Mouse (Mus musculus): ENCODE results near the gene Il4i1.

Il4i1 gene

DNA sequence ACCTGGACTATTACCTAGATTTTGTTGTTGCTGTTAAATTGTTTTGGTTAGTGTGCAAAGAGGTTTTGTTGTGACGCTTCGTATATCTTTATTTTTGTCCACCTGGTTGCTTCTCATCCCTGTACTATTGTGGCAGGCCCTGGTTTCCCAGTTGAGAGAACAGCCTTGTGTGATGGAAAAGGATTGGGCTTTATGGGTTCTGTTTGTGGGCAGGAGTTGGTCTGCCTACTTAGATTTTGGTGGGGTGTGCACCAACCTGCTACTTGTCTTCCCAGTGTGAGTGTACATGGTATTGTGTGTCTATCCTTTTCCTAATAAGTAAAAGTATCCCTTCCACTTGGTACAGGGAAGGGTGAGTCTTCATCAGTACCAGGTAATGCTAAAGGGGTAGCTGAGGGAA is 3.2 kb downstream of the Il4i1 start:
- no peak for DNase-seq

DNA sequence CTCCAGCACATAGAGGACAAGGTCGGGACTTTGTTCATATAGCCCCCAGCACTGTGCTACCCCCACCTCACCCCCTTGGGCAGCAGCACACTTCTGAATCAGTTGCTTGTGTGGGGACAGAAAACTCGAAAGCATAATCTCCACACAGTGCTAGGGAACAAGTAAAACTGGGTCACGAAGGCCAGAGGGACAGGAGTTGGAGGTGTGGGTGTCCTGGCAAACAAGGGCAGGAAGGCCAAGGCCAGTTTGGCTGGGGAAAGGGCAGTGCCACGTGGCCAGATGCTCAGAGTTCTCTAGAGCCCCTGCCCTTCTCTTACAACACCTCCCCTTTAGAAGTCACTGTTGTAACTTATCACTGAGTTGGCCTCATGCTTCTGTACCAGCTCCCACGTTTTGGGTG is 3.7 kb downstream of the Il4i1 start:
- peak in 1 of 2 experiments; percentile 1 for DNase-seq

GRCm38 (mm10) chr7:44820525-44820924 is 4.3 kb downstream of the Il4i1 start:
- peak in 1 of 2 experiments; percentile 0 for DNase-seq

- DNase-seq = peak in 1 of 2 experiments; percentile 1
Measured at GRCm38 (mm10) chr7:44821666-44822448, 5.7 kb downstream of the Il4i1 start.

GRCm38 (mm10) chr7:44823409-44823808 is 7.2 kb downstream of the Il4i1 start:
- no peak for DNase-seq

DNA sequence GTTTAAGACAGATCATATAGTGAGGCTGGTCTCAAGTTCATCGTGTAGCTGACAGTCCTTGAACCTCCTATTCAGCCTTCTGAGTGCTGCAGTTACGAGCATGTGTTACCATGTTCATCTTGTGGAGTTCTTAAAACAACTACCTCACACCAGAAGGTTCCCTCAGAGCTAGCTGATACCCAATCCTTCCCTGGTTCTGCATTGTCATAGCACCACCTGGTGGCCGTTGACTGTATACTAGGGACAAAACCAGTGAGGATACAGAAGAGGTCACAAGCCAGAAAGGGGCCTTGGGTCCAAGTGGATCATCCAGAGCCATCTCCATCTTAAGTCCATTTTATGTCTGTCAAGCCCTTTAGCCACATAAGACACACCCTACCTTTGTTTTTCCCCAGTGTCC is 8.7 kb downstream of the Il4i1 start:
- peak; percentile 89 to 94 for DNase-seq

DNA sequence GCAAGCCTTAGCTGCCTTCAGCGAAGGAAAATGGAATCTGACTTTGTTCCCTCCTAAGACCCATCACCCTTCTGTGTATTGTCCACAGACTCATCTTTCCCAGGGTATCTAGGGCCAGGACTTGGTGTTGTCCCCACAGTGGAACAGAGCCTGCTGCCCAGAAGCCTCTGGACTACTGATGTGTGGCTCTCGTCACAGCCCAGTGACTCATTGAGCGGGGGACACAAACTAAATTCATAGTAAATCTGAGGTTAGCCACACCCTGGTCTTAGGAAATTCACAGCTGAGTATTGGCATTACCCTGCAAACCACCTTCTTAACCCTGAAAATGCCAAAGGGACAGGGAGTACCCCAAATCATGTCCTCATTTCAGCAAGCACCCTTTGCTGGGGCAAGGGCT is 10.6 kb downstream of the Il4i1 start:
- no peak for DNase-seq

- DNase-seq = no peak
Measured at GRCm38 (mm10) chr7:44828706-44829105, 12.5 kb downstream of the Il4i1 start.

DNA sequence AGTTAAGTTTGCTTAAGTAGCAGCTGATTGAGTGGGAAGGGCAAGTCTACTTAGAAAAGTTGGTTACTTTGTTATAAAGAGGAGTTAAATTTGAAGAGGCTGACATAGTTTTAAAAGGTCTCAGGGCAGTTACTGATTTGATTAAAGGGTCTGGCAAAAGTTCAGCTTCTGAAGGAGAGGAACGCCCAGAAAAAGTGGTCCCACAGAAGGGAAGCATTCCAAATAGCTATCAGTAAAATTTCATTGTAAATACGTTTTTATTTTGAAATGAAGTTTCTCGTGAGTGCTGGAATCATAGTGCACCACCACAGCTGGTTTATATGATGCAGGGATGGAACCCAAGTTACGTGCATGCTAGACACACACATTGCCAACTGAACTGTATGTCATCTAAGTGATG is 16.6 kb downstream of the Il4i1 start:
- DNase-seq = no peak

DNA sequence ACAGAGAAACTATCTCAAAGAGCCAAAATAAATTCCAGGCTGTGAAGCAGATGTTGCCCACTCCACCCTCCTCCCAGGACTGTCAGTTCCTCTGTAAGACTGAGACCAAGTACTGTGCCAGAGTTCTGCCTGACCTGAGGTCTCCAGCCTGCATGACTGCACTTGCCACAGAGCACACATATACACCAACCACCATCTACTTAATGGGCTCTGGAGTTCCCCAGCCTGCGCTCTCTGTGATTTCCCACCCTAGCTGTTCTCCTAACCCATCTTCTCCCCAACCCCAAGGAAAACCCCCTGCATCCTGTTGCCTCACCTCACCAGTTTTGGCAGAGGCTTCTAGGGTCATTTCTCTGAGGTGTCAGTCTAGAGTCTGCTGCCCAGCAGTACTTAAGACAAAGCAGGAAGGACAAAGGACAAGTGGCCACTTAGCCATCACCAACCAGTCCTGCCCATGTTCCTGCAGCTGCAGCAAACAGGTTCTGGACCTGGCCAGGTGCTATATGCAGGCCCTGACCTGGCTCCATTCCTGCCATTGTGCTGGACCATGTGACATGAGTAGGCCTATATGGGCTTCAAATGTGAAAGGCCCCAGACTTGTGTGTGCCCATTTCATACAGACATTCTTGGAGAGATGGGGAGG is 19.3 kb downstream of the Il4i1 start:
- no peak for DNase-seq

- no peak for DNase-seq
Measured at GRCm38 (mm10) chr7:44836016-44836404, 19.8 kb downstream of the Il4i1 start.

GRCm38 (mm10) chr7:44836423-44837053 is 20.4 kb downstream of the Il4i1 start:
- no peak for DNase-seq

GRCm38 (mm10) chr7:44838073-44838472 is 21.9 kb downstream of the Il4i1 start:
- DNase-seq = no peak

DNA sequence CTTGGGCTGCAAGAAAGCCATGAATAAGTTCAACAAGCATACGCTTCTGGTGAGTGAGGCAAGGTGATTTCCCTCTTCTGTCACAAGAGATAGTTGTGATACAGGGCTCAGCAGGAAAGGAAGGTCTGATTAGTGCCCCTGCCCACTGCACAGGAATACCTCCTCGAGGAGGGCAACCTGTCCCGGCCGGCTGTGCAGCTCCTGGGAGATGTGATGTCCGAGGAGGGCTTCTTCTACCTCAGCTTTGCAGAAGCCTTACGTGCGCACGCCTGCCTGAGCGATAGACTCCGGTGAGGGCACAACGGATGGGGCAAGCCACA is 22.9 kb downstream of the Il4i1 start:
- DNase-seq = no peak

- DNase-seq = peak in 1 of 2 experiments; percentile 52
Measured at GRCm38 (mm10) chr7:44839491-44840191, 23.5 kb downstream of the Il4i1 start.

GRCm38 (mm10) chr7:44840426-44840825 is 24.2 kb downstream of the Il4i1 start:
- DNase-seq = no peak

DNA sequence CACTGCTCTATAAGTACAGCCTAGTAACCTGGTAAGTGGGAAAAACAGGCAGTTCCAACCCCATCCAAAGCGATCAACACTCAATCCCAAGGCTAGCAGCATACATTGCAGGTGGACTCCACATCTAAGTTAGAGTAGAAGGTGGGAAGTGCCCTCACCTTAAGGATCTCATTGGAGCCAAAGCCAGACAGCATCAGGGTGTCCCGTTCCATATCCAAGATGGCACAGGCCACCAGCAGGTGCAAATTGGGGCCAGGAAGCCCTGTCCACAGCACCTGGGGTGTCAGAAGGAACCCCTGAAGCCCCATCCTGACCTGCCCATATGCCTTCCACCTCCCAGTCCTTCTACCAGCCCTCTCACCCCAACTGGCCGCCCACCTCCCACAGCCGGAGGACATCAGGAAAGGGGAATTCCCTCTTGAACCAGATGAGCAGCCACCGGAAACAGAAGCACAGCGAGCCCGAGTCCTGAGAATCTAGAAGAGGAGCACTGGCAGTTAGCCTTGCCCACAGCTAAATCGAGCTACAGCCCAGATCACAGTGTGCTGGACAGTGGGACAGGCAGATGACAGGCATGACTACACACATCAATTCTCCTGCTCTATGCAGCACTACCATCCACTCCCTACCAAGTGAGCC is 25.8 kb downstream of the Il4i1 start:
- DNase-seq = no peak

DNA sequence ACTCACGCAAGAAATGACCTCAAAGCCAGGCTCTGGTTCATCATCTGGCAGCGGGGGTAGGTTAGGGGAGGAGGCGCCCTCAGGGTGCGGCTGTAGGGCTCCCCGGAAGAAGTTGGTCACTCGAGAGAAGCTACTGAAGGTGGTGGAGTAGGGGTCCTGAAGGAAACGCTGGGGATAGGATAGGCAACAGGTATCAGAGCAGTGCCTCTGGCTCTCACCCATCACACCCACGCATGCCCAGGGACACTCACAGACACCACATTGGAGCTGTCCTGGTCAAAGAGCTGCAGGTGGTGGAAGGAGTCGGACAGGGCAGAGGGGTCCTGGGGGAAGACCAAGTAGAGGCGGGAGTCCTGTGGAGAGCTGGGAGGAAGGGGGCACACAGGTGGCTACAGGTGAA is 28.8 kb downstream of the Il4i1 start:
- DNase-seq = peak in 1 of 2 experiments; percentile 3

GRCm38 (mm10) chr7:44846804-44847203 is 30.6 kb downstream of the Il4i1 start:
- DNase-seq = peak in 1 of 2 experiments; percentile 44

DNA sequence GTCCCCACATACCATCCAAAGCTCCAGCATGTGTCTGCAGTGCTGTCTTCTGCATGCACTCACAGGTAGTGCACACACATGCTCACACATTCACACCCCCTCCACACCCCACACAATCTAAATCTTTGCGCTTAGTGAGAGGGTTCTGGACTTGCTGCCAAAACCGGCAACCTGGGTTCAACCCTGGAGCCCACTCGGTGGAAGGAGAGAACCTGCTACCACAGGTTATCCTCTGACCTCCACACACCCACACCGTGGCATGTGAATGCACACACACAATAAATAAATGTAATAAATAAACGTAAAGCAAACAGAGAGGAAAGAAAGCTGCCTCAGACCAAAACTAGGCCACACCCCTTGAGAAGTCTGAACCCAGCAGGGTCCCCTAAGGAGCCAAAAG is 31.6 kb downstream of the Il4i1 start:
- DNase-seq = peak in 1 of 2 experiments; percentile 40

- DNase-seq = peak; percentile 99 to 100
Measured at GRCm38 (mm10) chr7:44848561-44849415, 32.6 kb downstream of the Il4i1 start, which contains the start of the genes Akt1s1 and Tbc1d17. Gene Akt1s1, plus strand, starts transcription at chr7:44848991. Gene Tbc1d17, minus strand, starts transcription at chr7:44849079.

Measured in cerebellum, postnatal 14 days (tissue).